ENCODE assay signal across 9 mouse cellular contexts in the genomic region with DNA sequence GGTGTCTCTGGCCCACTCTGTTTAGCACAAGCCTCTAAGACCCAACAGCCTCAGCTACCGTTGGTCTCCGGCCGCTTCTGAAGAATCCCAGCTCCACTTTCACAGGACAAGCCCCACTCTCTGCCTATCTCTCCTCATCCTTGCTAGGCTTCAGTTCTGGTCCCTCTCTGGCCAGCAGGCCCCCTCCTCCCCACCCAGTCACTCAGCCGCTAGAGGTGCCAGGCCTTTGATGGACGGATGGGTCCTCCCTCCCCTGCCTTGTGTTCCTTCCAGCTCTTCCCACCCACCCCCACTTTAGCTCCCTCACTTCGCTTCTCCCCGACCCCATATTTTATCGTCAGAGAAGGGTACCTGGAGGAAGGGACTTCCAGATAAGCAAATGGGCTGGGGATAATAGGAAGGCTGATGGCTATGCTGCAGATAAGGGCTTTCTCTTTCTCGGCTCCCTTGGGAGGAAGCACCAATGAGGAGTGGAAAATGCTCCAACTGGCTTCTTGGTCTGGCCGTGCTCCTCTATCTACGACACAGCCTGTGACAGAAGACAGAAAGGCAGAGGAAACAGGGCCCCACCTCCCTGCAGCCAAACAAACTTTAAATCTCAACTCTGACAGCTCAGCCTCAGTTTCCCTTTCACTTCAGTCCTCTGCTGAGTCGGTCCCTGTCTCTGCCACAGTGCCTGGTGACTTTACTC. TPM values are rescaled to one million over a fixed set of nuclear protein-coding genes. Genes with fewer than 3 reads are reported as not detected.
DNase-seq lines count a peak whose midpoint lies in the region; ATAC-seq and TF ChIP-seq lines count a peak whose summit lies in the region.
"Had no signal": no experiment of that assay in that cellular context is flagged by ENCODE, and none has a peak within 500 bp of the region (broad histone marks: within the 10 kb centered on the region; RNA-seq: fewer than 3 reads in every experiment).

No protein-coding gene starts in this region.

- peaks cover 10% of the 10 kb centered on the region for H3K36me3 ChIP-seq in forebrain, postnatal 0 days (ENCODE audit: insufficient read depth)
- peaks cover 11% of the 10 kb centered on the region for H3K36me3 ChIP-seq in forebrain, embryonic 13.5 days (ENCODE audit: poor library complexity, severe bottlenecking)
- H3K36me3 ChIP-seq in kidney, adult 2 months (ENCODE audit: control insufficient read depth, insufficient read depth, low read length): no peaks in the 10 kb centered on the region

- no peaks in the 10 kb centered on the region for H3K27me3 ChIP-seq in forebrain, postnatal 0 days (ENCODE audit: insufficient read depth, low read length)
- peaks cover 14% of the 10 kb centered on the region for H3K27me3 ChIP-seq in forebrain, embryonic 13.5 days
- H3K27me3 ChIP-seq in kidney, adult 2 months (replicated peaks; ENCODE audit: control insufficient read depth, insufficient read depth, low read length): no peaks in the 10 kb centered on the region

- no peaks in the 10 kb centered on the region for H3K9me3 ChIP-seq in forebrain, postnatal 0 days (ENCODE audit: low read length)
- H3K9me3 ChIP-seq in forebrain, embryonic 13.5 days (replicated peaks): no peaks in the 10 kb centered on the region

- intact Hi-C loops in left cerebral cortex, postnatal 36 days (cut with DNase I): loop anchor here (5.0 kb wide), 1 partner anchor 39 kb away; no protein-coding TSS in a partner anchor

- 0 out of 2 replicates have a peak, but pooled peaks have one; percentile 1 for ATAC-seq in forebrain, postnatal 0 days
- ATAC-seq in forebrain, embryonic 13.5 days: no peak

- H3K4me1 ChIP-seq in forebrain, postnatal 0 days (ENCODE audit: insufficient read depth): no peaks in the 10 kb centered on the region
- H3K4me1 ChIP-seq in forebrain, embryonic 13.5 days: peaks cover 4% of the 10 kb centered on the region
- no peaks in the 10 kb centered on the region for H3K4me1 ChIP-seq in kidney, adult 2 months (ENCODE audit: control insufficient read depth, insufficient read depth, low read length)

- no peak for TF ChIP-seq CTCF in forebrain, postnatal 0 days (IDR thresholded peaks at IDR 0.05; ENCODE audit: low read depth)
- TF ChIP-seq CTCF in kidney, adult 2 months (conservative IDR thresholded peaks at IDR 0.05; ENCODE audit: insufficient read depth, insufficient read length, low read depth, low read length): no peak

- DNase-seq in forebrain, postnatal 0 days: no peak
- peak; percentile 26 for DNase-seq in heart, adult 8-10 months (ENCODE audit: low spot score)
- DNase-seq in kidney, adult 2 months: peak; percentile 71
- peak; percentile 49 for DNase-seq in lung, postnatal 36 days
- DNase-seq in left cerebral cortex, postnatal 36 days (ENCODE audit: low spot score in 2 of 2): no peak
- DNase-seq in left cerebral cortex, adult 18-20 months (ENCODE audit: low spot score in 2 of 2): no peak
- no peak for DNase-seq in right cerebral cortex, postnatal 4 days

- no peak for TF ChIP-seq POLR2A in kidney, adult 2 months (IDR thresholded peaks at IDR 0.05; ENCODE audit: low read depth, low read length)

- no peak overlapping the region for H3K9ac ChIP-seq in forebrain, postnatal 0 days
- no peak overlapping the region for H3K9ac ChIP-seq in forebrain, embryonic 13.5 days

- H3K4me2 ChIP-seq in forebrain, postnatal 0 days (ENCODE audit: low read depth): no peak overlapping the region
- H3K4me2 ChIP-seq in forebrain, embryonic 13.5 days: no peak overlapping the region

- no peak overlapping the region for H3K4me3 ChIP-seq in forebrain, postnatal 0 days (ENCODE audit: low read depth, low read length)
- no peak overlapping the region for H3K4me3 ChIP-seq in forebrain, embryonic 13.5 days
- H3K4me3 ChIP-seq in kidney, adult 2 months (ENCODE audit: insufficient read depth, low read depth, low read length): no peak overlapping the region

- H3K27ac ChIP-seq in forebrain, postnatal 0 days (ENCODE audit: low read depth, low read length): no peak overlapping the region
- no peak overlapping the region for H3K27ac ChIP-seq in forebrain, embryonic 13.5 days
- no peak overlapping the region for H3K27ac ChIP-seq in kidney, adult 2 months (ENCODE audit: insufficient read depth, low read depth, low read length)

- 40% methylated on average over 12 of the region's 12 CpGs for WGBS in forebrain, postnatal 0 days
- WGBS in forebrain, embryonic 13.5 days: 45% methylated on average over 12 of the region's 12 CpGs
- WGBS in kidney, adult 2 months: 24% methylated on average over 12 of the region's 12 CpGs

RNA-seq across cellular contexts. Expression of a gene that starts 23.0 kb away (rescaled TPM):
- not detected in 2 replicates for total RNA-seq in forebrain, postnatal 0 days (2014; rRNA removed)
- polyA plus RNA-seq in forebrain, postnatal 0 days (2015; fragmentation: Nextera tagmentation; extraction: Ambion mirVana): not detected in 2 replicates
- polyA plus RNA-seq in forebrain, embryonic 13.5 days (2015; fragmentation: Nextera tagmentation; extraction: Ambion mirVana): not detected in 2 replicates
- total RNA-seq in heart, adult 8-10 months (2022): not detected
- polyA plus RNA-seq in kidney, adult 2 months (2012; rRNA removed): not detected in 2 replicates
- total RNA-seq in left cerebral cortex, postnatal 36 days (2021): not detected
- not detected for total RNA-seq in left cerebral cortex, adult 18-20 months (2021)
- polyA plus RNA-seq: limb, embryonic 11.5 days had no signal

RNA-seq across cellular contexts. Expression of a gene that starts 25.0 kb away (rescaled TPM):
- 2.5 and 2.8 TPM in 2 replicates for total RNA-seq in forebrain, postnatal 0 days (2014; rRNA removed)
- 3.5 and 4.5 TPM in 2 replicates for polyA plus RNA-seq in forebrain, postnatal 0 days (2015; fragmentation: Nextera tagmentation; extraction: Ambion mirVana)
- 1.7 and 1.8 TPM in 2 replicates for polyA plus RNA-seq in forebrain, embryonic 13.5 days (2015; fragmentation: Nextera tagmentation; extraction: Ambion mirVana)
- total RNA-seq in heart, adult 8-10 months (2022): under 1 TPM in 1 of 4 experiments, not detected in 3; 0.16 TPM
- polyA plus RNA-seq in kidney, adult 2 months (2012; rRNA removed): 0.14 and 0.24 TPM in 2 replicates
- 100 to 1,000 TPM; 155 to 159 TPM for total RNA-seq in left cerebral cortex, postnatal 36 days (2021)
- total RNA-seq in left cerebral cortex, adult 18-20 months (2021): 100 to 1,000 TPM; 145 to 165 TPM
- polyA plus RNA-seq: limb, embryonic 11.5 days had no signal

RNA-seq across cellular contexts. Expression of a gene that starts 28.5 kb away (rescaled TPM):
- total RNA-seq in forebrain, postnatal 0 days (2014; rRNA removed): 28.7 and 31.1 TPM in 2 replicates
- 5.2 and 6.4 TPM in 2 replicates for polyA plus RNA-seq in forebrain, postnatal 0 days (2015; fragmentation: Nextera tagmentation; extraction: Ambion mirVana)
- polyA plus RNA-seq in forebrain, embryonic 13.5 days (2015; fragmentation: Nextera tagmentation; extraction: Ambion mirVana): 24.2 and 28.6 TPM in 2 replicates
- 10 to 100 TPM; 13.0 to 17.3 (median 16.3) TPM for total RNA-seq in heart, adult 8-10 months (2022)
- 12.4 and 14.2 TPM in 2 replicates for polyA plus RNA-seq in kidney, adult 2 months (2012; rRNA removed)
- total RNA-seq in left cerebral cortex, postnatal 36 days (2021): 10 to 100 TPM; 18.1 to 21.8 TPM
- 10 to 100 TPM; 19.2 to 24.4 TPM for total RNA-seq in left cerebral cortex, adult 18-20 months (2021)

RNA-seq across cellular contexts. Expression of a gene that starts 33.4 kb away (rescaled TPM):
- not detected in 2 replicates for total RNA-seq in forebrain, postnatal 0 days (2014; rRNA removed)
- polyA plus RNA-seq in forebrain, postnatal 0 days (2015; fragmentation: Nextera tagmentation; extraction: Ambion mirVana): not detected in 2 replicates
- polyA plus RNA-seq in forebrain, embryonic 13.5 days (2015; fragmentation: Nextera tagmentation; extraction: Ambion mirVana): not detected in 2 replicates
- total RNA-seq in heart, adult 8-10 months (2022): 100 to 1,000 TPM; 360 to 427 (median 392) TPM
- polyA plus RNA-seq in kidney, adult 2 months (2012; rRNA removed): 0.05 and 3.9 TPM in 2 replicates
- total RNA-seq in left cerebral cortex, postnatal 36 days (2021): 1 to 10 TPM; 1.4 to 2.8 TPM
- 1 to 10 TPM; 1.7 to 1.9 TPM for total RNA-seq in left cerebral cortex, adult 18-20 months (2021)

RNA-seq across cellular contexts. Expression of a gene that starts 34.4 kb away (rescaled TPM):
- total RNA-seq in forebrain, postnatal 0 days (2014; rRNA removed): 23.1 and 28.3 TPM in 2 replicates
- polyA plus RNA-seq in forebrain, postnatal 0 days (2015; fragmentation: Nextera tagmentation; extraction: Ambion mirVana): 17.3 and 22.2 TPM in 2 replicates
- polyA plus RNA-seq in forebrain, embryonic 13.5 days (2015; fragmentation: Nextera tagmentation; extraction: Ambion mirVana): 10.9 and 11.5 TPM in 2 replicates
- total RNA-seq in heart, adult 8-10 months (2022): 10 to 100 TPM; 10.8 to 18.8 (median 12.4) TPM
- polyA plus RNA-seq in kidney, adult 2 months (2012; rRNA removed): 81.5 and 121 TPM in 2 replicates
- 10 to 100 TPM; 14.4 to 17.9 TPM for total RNA-seq in left cerebral cortex, postnatal 36 days (2021)
- 10 to 100 TPM; 19.3 to 20.9 TPM for total RNA-seq in left cerebral cortex, adult 18-20 months (2021)

Comparison
In these comparisons a context has a peak if more than half of its experiments do, and no peak if none do; other contexts are left out.
1. DNase-seq: peak in heart, adult 8-10 months (single experiment), kidney, adult 2 months (single experiment) and lung, postnatal 36 days (single experiment); none in forebrain, postnatal 0 days (single experiment), left cerebral cortex, postnatal 36 days (0 of 2), left cerebral cortex, adult 18-20 months (0 of 2) and right cerebral cortex, postnatal 4 days (single experiment).
2. RNA of a gene that starts 25.0 kb away (total RNA-seq): 145 to 165 TPM in left cerebral cortex, adult 18-20 months and 155 to 159 TPM in left cerebral cortex, postnatal 36 days; 2.5 to 2.8 TPM in forebrain, postnatal 0 days and 0.16 TPM in heart, adult 8-10 months; every median in the first group is over 10 times any median in the second.